Comparison of ENCODE assay signal across 18 mouse cellular contexts in the genomic region with DNA sequence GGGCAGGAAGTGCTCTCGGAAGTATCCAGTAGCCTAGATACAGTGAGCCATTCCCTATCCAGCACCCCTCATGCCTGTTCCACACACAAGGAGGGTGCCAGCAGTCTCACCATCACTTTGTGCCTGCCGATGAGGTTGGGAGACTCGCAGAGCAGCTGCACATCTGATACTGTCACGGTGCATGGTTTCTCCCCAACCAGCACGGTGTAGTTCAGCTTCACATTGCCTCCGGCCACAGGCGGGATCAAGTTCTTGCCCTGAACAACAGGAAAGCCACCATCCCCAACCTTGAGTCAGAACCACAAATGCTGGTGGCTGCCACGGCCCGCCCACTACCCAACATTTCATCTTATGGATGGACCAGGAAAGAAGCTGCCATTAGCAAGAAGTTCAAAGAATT.
"Had no signal": no experiment of that assay in that cellular context is flagged by ENCODE, and none has a peak within 500 bp of the region (broad histone marks: within the 10 kb centered on the region; RNA-seq: fewer than 3 reads in every experiment).

No protein-coding gene starts in this region.

- H3K27me3 ChIP-seq: midbrain, embryonic 13.5 days; neural tube, embryonic 13.5 days; neural tube, embryonic 15.5 days had no signal

- H3K27ac ChIP-seq: midbrain, embryonic 10.5 days; midbrain, embryonic 13.5 days; neural tube, embryonic 13.5 days; neural tube, embryonic 15.5 days had no signal

- H3K9me3 ChIP-seq: midbrain, embryonic 10.5 days; midbrain, embryonic 13.5 days; neural tube, embryonic 13.5 days; neural tube, embryonic 15.5 days had no signal

- ATAC-seq: midbrain, embryonic 13.5 days; midbrain, embryonic 16.5 days had no signal

- H3K4me3 ChIP-seq: midbrain, embryonic 10.5 days; midbrain, embryonic 13.5 days; myocyte; neural tube, embryonic 13.5 days; neural tube, embryonic 15.5 days had no signal

- DNase-seq: lung, adult 18-20 months; lung, embryonic 14.5 days; lung, postnatal 10 days; lung, postnatal 4 days; retina, postnatal 1 day; right cerebral cortex, adult 18-20 months; right cerebral cortex, postnatal 25 days; right cerebral cortex, postnatal 4 days; spleen, adult 18-20 months; thymus, adult 18-20 months; thymus, postnatal 14 days; thymus, postnatal 36 days had no signal

- H3K4me2 ChIP-seq: lung, embryonic 14.5 days; midbrain, embryonic 13.5 days; neural tube, embryonic 13.5 days; neural tube, embryonic 15.5 days had no signal

- H3K9ac ChIP-seq: lung, embryonic 14.5 days; midbrain, embryonic 13.5 days; neural tube, embryonic 13.5 days; neural tube, embryonic 15.5 days had no signal

- H3K4me1 ChIP-seq: midbrain, embryonic 10.5 days; midbrain, embryonic 13.5 days had no signal

- H3K36me3 ChIP-seq: midbrain, embryonic 10.5 days had no signal
